Mouse (Mus musculus) liver, embryonic 18 days (tissue): ENCODE results near the gene Ephx4. TPM values are rescaled to one million over a fixed set of nuclear protein-coding genes. Genes with fewer than 3 reads are reported as not detected.

Experiments
- polyA plus RNA-seq: library from polyadenylated mRNA; depleted of rRNA; stranded (reverse); fragments of >200 nt; gene quantifications from 2 replicates; pipeline ENCODE4 v1.2.3, GENCODE M21; 2012; rRNA removed

The Ephx4 gene
- 0.06 and 0.07 TPM in 2 replicates for polyA plus RNA-seq

GRCm38 (mm10) chr5:107402436-107402835, at the start of gene Ephx4:
TSS of gene Ephx4 (plus strand) at chr5:107402736.

GRCm38 (mm10) chr5:107431249-107431648, 28.7 kb downstream of the Ephx4 start, which contains the start of gene Lpcat2b:
TSS of gene Lpcat2b (plus strand) at chr5:107431549.

GRCm38 (mm10) chr5:107437464-107438281, 35.1 kb downstream of the Ephx4 start, which contains the start of gene Btbd8:
TSS of gene Btbd8 (plus strand) at chr5:107437997.

Other genes starting within 250 kb of the Ephx4 start
- gene Tgfbr3, start 113.1 kb upstream of the Ephx4 start, polyA plus RNA-seq, result 3.3 and 3.8 TPM in 2 replicates
- 0.52 and 0.56 TPM in 2 replicates for gene Brdt, start 71.6 kb upstream of the Ephx4 start, polyA plus RNA-seq
- gene Lpcat2b, start 28.8 kb downstream of the Ephx4 start, polyA plus RNA-seq, result not detected in 2 replicates
- 0.91 and 1.1 TPM in 2 replicates for gene Btbd8, start 35.3 kb downstream of the Ephx4 start, polyA plus RNA-seq
- gene Gm42669, start 104.9 kb downstream of the Ephx4 start, polyA plus RNA-seq, result 0.01 and 0.02 TPM in 2 replicates
- 0.01 TPM in 2 replicates for gene 1700028K03Rik, start 132.0 kb downstream of the Ephx4 start, polyA plus RNA-seq
- gene Rpap2, start 194.6 kb downstream of the Ephx4 start, polyA plus RNA-seq, result 3.3 and 3.4 TPM in 2 replicates
- gene Glmn, start 195.2 kb downstream of the Ephx4 start, polyA plus RNA-seq, result 2.4 and 2.7 TPM in 2 replicates